Mouse (Mus musculus) olfactory bulb, adult 2 months (tissue): Measurements from ENCODE around the gene Hoxd8. TPM values are rescaled to one million over a fixed set of nuclear protein-coding genes. Genes with fewer than 3 reads are reported as not detected.
A peak's percentile ranks its signal among the peaks of the same experiment; 100 is the strongest.

Experiments
- H3K27ac ChIP-seq: fragments of 200-500 bp; 2 replicates; pipeline ENCODE4 v1.5.1; 2012; ENCODE audit warnings: low read depth, low read length; ENCODE audit not compliant: insufficient read depth
- H3K4me1 ChIP-seq: fragments of 200-500 bp; 2 replicates; pipeline ENCODE4 v1.6.1; 2012; ENCODE audit warnings: low read length; ENCODE audit not compliant: control insufficient read depth, insufficient read depth
- H3K4me3 ChIP-seq: fragments of 200-500 bp; 2 replicates; pipeline ENCODE4 v1.5.1; 2012; ENCODE audit warnings: mild to moderate bottlenecking, low read depth, low read length, moderate library complexity; ENCODE audit not compliant: insufficient read depth
- CTCF ChIP-seq: fragments of 200-500 bp; IDR thresholded peaks from 2 replicates; pipeline ENCODE4 v1.5.1; 2012; ENCODE audit warnings: low read depth, mild to moderate bottlenecking, low read length, moderate library complexity; ENCODE audit not compliant: insufficient read depth
- POLR2A ChIP-seq: fragments of 200-500 bp; IDR thresholded peaks from 2 replicates; pipeline ENCODE4 v1.6.1; 2012; ENCODE audit warnings: mild to moderate bottlenecking, low read depth, low read length, moderate library complexity; ENCODE audit not compliant: insufficient read depth
- WGBS: fragments of 180-500 bp; shearing (Covaris S2); methylation state at CpG from one replicate; pipeline ENCODE4 v1.1.7; 2018; 5-methylcytosine and 5-hydroxymethylcytosine counted together
- polyA plus RNA-seq: library from polyadenylated mRNA; stranded (reverse); fragments of >200 nt; gene quantifications from 2 replicates; pipeline ENCODE4 v1.2.4, GENCODE M21; 2012; ENCODE audit warnings: low replicate concordance; ENCODE audit not compliant: missing spikeins, insufficient read depth, insufficient read length

Gene Hoxd8
- polyA plus RNA-seq, 1 experiment = not detected

GRCm38 (mm10) chr2:74703720-74704392 lies 559 bp upstream of the Hoxd8 start:
- TF ChIP-seq CTCF (no peak), POLR2A (no peak)
- Histone ChIP-seq H3K27ac (no peak overlapping the region), H3K4me3 (no peak overlapping the region), H3K4me1 (0 out of 2 replicates have a peak, but pooled peaks cover 3% of the 10 kb centered on the region)
- 4% methylated on average over 26 of the region's 26 CpGs for WGBS

- 0 out of 2 replicates have a peak, but pooled peaks cover 3% of the 10 kb centered on the region for H3K4me1 ChIP-seq
- TF ChIP-seq CTCF = no peak
- no peak for TF ChIP-seq POLR2A
- no peak overlapping the region for H3K27ac ChIP-seq
- H3K4me3 ChIP-seq = peak overlapping the region; percentile 13; the same call in 1 of the 2 replicates
- 5% methylated on average over 60 of the region's 66 CpGs for WGBS
Measured at GRCm38 (mm10) chr2:74704999-74705466, 618 bp downstream of the Hoxd8 start.

GRCm38 (mm10) chr2:74705467-74706089 lies 1.2 kb downstream of the Hoxd8 start:
- Histone ChIP-seq H3K27ac (no peak overlapping the region), H3K4me1 (0 out of 2 replicates have a peak, but pooled peaks cover 3% of the 10 kb centered on the region), H3K4me3 (peak overlapping the region; percentile 13; the same call in 1 of the 2 replicates)
- TF ChIP-seq CTCF = no peak
- no peak for TF ChIP-seq POLR2A
- WGBS = under 1% methylated on average over 85 of the region's 85 CpGs

- 4% methylated on average over 13 of the region's 13 CpGs for WGBS
Measured at GRCm38 (mm10) chr2:74706393-74706960, 2.1 kb downstream of the Hoxd8 start.

GRCm38 (mm10) chr2:74707599-74707998 lies 3.2 kb downstream of the Hoxd8 start:
- WGBS = 14% methylated on average over 7 of the region's 7 CpGs
- no peak overlapping the region for H3K27ac ChIP-seq
- TF ChIP-seq POLR2A = no peak
- no peak for TF ChIP-seq CTCF
- H3K4me1 ChIP-seq = peaks cover 10% of the 10 kb centered on the region; the same call in 1 of the 2 replicates
- no peak overlapping the region for H3K4me3 ChIP-seq

More at GRCm38 (mm10) chr2:74706393-74706960, 2.1 kb downstream of the Hoxd8 start:
- H3K4me3 ChIP-seq = no peak overlapping the region
- no peak overlapping the region for H3K27ac ChIP-seq
- H3K4me1 ChIP-seq = 0 out of 2 replicates have a peak, but pooled peaks cover 3% of the 10 kb centered on the region
- TF ChIP-seq CTCF = no peak
- TF ChIP-seq POLR2A = no peak

GRCm38 (mm10) chr2:74708676-74709075 lies 4.3 kb downstream of the Hoxd8 start:
- Histone ChIP-seq H3K27ac (no peak overlapping the region), H3K4me1 (peaks cover 10% of the 10 kb centered on the region; the same call in 1 of the 2 replicates), H3K4me3 (no peak overlapping the region)
- TF ChIP-seq POLR2A (no peak), CTCF (no peak)
- 8% methylated on average over 4 of the region's 4 CpGs for WGBS

- Histone ChIP-seq H3K4me3 (no peak overlapping the region), H3K4me1 (peaks cover 10% of the 10 kb centered on the region; the same call in 1 of the 2 replicates)
- WGBS = 5% methylated on average over 5 of the region's 5 CpGs
Measured at GRCm38 (mm10) chr2:74709465-74710419, 5.3 kb downstream of the Hoxd8 start.

GRCm38 (mm10) chr2:74710929-74711543 lies 6.6 kb downstream of the Hoxd8 start:
- WGBS = 3% methylated on average over 16 of the region's 16 CpGs
- TF ChIP-seq POLR2A (no peak), CTCF (no peak)
- Histone ChIP-seq H3K4me3 (no peak overlapping the region), H3K27ac (no peak overlapping the region), H3K4me1 (peaks cover 10% of the 10 kb centered on the region; the same call in 1 of the 2 replicates)

More at GRCm38 (mm10) chr2:74709465-74710419, 5.3 kb downstream of the Hoxd8 start:
- no peak overlapping the region for H3K27ac ChIP-seq
- TF ChIP-seq CTCF = no peak
- no peak for TF ChIP-seq POLR2A
